In the genomic region with DNA sequence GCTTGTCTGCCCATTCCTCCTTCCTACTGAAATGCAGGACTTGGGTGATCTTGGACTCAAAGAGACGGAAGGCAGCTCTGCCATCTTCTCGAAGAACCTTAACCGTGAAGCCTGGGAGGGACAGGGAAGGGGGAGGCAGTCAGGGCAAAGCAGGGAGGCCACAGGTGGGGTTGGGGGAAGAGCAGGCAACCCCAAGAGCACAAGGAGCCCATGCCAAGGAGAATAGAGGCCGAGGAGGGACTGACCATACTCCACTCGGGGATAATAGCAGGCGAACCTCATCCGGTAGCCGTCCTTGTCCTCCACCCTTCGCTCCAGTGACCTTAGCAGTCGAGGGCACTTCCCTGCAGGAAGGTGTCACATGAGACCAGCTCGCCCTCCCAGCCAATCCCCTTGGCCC, we compare ENCODE assay signal across 14 mouse cellular contexts. TPM values are rescaled to one million over a fixed set of nuclear protein-coding genes. Genes with fewer than 3 reads are reported as not detected.
"Had no signal": no experiment of that assay in that cellular context is flagged by ENCODE, and none has a peak within 500 bp of the region (broad histone marks: within the 10 kb centered on the region; RNA-seq: fewer than 3 reads in every experiment).

No protein-coding gene starts in this region.

RNA-seq across cellular contexts. Expression of a gene that starts 14.5 kb away (rescaled TPM):
- total RNA-seq: megakaryocyte-erythroid progenitor cell, adult 5-6 weeks had no signal
- polyA plus RNA-seq: limb, embryonic 10.5 days; limb, embryonic 11.5 days; limb, embryonic 12.5 days; lung, embryonic 14.5 days; midbrain, embryonic 10.5 days; midbrain, embryonic 11.5 days; midbrain, embryonic 13.5 days; myocyte; neural tube, embryonic 11.5 days; neural tube, embryonic 12.5 days had no signal

RNA-seq across cellular contexts. Expression of a gene that starts 58.8 kb away (rescaled TPM):
- total RNA-seq: megakaryocyte progenitor cell, adult 5-6 weeks; megakaryocyte-erythroid progenitor cell, adult 5-6 weeks; monocyte, adult 5-6 weeks had no signal
- polyA plus RNA-seq: limb, embryonic 10.5 days; limb, embryonic 11.5 days; limb, embryonic 12.5 days; macrophage; midbrain, embryonic 10.5 days had no signal
